Mouse (Mus musculus) embryonic facial prominence, embryonic 13.5 days (tissue): Measurements from ENCODE around the gene Bhlhb9. TPM values are rescaled to one million over a fixed set of nuclear protein-coding genes. Genes with fewer than 3 reads are reported as not detected.

Source experiments
- ATAC-seq: fragments of 200-750 bp; cut with Nextera tagmentation; 2 replicates; pipeline ENCODE4 v1.8.0; 2017; ENCODE audit warnings: low read depth; ENCODE audit not compliant: insufficient number of reproducible peaks, insufficient read depth, low FRiP score, low TSS enrichment
- H3K27ac ChIP-seq: fragments of 300-500 bp; sonication (generic); 2 replicates; pipeline ENCODE4 v1.5.1; 2015; ENCODE audit warnings: moderate library complexity, mild to moderate bottlenecking, inconsistent platforms
- H3K27me3 ChIP-seq: fragments of 300-500 bp; sonication (generic); 2 replicates; pipeline ENCODE4 v1.6.1; 2015; ENCODE audit warnings: mild to moderate bottlenecking, inconsistent platforms
- H3K36me3 ChIP-seq: fragments of 300-500 bp; sonication (generic); 2 replicates; pipeline ENCODE4 v1.6.1; 2015; ENCODE audit warnings: mild to moderate bottlenecking, inconsistent platforms
- H3K4me1 ChIP-seq: fragments of 300-500 bp; sonication (generic); 2 replicates; pipeline ENCODE4 v1.6.1; 2015; ENCODE audit warnings: inconsistent platforms
- H3K4me2 ChIP-seq: fragments of 300-500 bp; sonication (generic); 2 replicates; pipeline ENCODE4 v1.6.1; 2015; ENCODE audit warnings: moderate library complexity, mild to moderate bottlenecking, inconsistent platforms
- H3K4me3 ChIP-seq: fragments of 300-500 bp; sonication (generic); 2 replicates; pipeline ENCODE4 v1.5.1; 2015; ENCODE audit warnings: mild to moderate bottlenecking, inconsistent platforms
- H3K9ac ChIP-seq: fragments of 300-500 bp; sonication (generic); 2 replicates; pipeline ENCODE4 v1.6.1; 2015; ENCODE audit warnings: mild to moderate bottlenecking, inconsistent platforms
- H3K9me3 ChIP-seq: fragments of 300-500 bp; sonication (generic); 2 replicates; pipeline ENCODE4 v1.6.1; 2016; ENCODE audit warnings: inconsistent platforms
- WGBS: fragments of 180-500 bp; shearing (Covaris S2); methylation state at CpG from one replicate; pipeline ENCODE4 v1.1.7; 2015; ENCODE audit warnings: mixed read lengths; 5-methylcytosine and 5-hydroxymethylcytosine counted together
- microRNA counts: library from miRNA; unstranded; fragments of <30 nt; microRNA quantifications from one replicate; lab custom pipeline; 2016
- microRNA-seq: library from miRNA; unstranded; fragments of <30 nt; microRNA quantifications from one replicate; pipeline ENCODE4, GENCODE M21; 2016
- polyA plus RNA-seq: library from polyadenylated mRNA; unstranded; fragments of >200 nt; fragmentation: Nextera tagmentation; extraction: Ambion mirVana; gene quantifications from 2 replicates; pipeline ENCODE4 v1.2.1, GENCODE M21; 2015

The Bhlhb9 gene
- polyA plus RNA-seq, 1 experiment from 2014 or later: 67.2 TPM

- H3K4me3 ChIP-seq: no peak overlapping the region
- no peak overlapping the region for H3K9ac ChIP-seq
- H3K4me1 ChIP-seq: no peaks in the 10 kb centered on the region
- no peaks in the 10 kb centered on the region for H3K9me3 ChIP-seq
- H3K4me2 ChIP-seq: no peak overlapping the region
- H3K27me3 ChIP-seq: 0 out of 2 replicates have a peak, but pooled peaks cover 5% of the 10 kb centered on the region
- ATAC-seq: no peak
- H3K27ac ChIP-seq: no peak overlapping the region
- 80% methylated on average over 7 of the region's 7 CpGs for WGBS
- H3K36me3 ChIP-seq: no peaks in the 10 kb centered on the region
Measured at GRCm38 (mm10) chrX:135922162-135922561, 124.8 kb downstream of the Bhlhb9 start.

GRCm38 (mm10) chrX:135925911-135926310, 128.5 kb downstream of the Bhlhb9 start:
- no peak overlapping the region for H3K4me3 ChIP-seq
- peaks cover 5% of the 10 kb centered on the region; the same call in 1 of the 2 replicates for H3K27me3 ChIP-seq
- no peak overlapping the region for H3K9ac ChIP-seq
- 39% methylated on average over 3 of the region's 3 CpGs for WGBS
- no peaks in the 10 kb centered on the region for H3K4me1 ChIP-seq
- no peak overlapping the region for H3K4me2 ChIP-seq
- no peaks in the 10 kb centered on the region for H3K36me3 ChIP-seq
- H3K9me3 ChIP-seq: no peaks in the 10 kb centered on the region
- ATAC-seq: no peak
- no peak overlapping the region for H3K27ac ChIP-seq

- Histone ChIP-seq H3K36me3 (no peaks in the 10 kb centered on the region), H3K4me3 (no peak overlapping the region), H3K4me1 (no peaks in the 10 kb centered on the region), H3K9ac (no peak overlapping the region), H3K27ac (no peak overlapping the region), H3K9me3 (no peaks in the 10 kb centered on the region), H3K4me2 (no peak overlapping the region), H3K27me3 (peaks cover 5% of the 10 kb centered on the region; the same call in 1 of the 2 replicates)
- ATAC-seq: no peak
Measured at GRCm38 (mm10) chrX:135928588-135928987, 131.2 kb downstream of the Bhlhb9 start.

GRCm38 (mm10) chrX:135936452-135936851, 139.1 kb downstream of the Bhlhb9 start:
- H3K36me3 ChIP-seq: no peaks in the 10 kb centered on the region
- H3K4me1 ChIP-seq: no peaks in the 10 kb centered on the region
- 52% methylated on average over 1 of the region's 1 CpGs for WGBS
- H3K4me3 ChIP-seq: no peak overlapping the region
- H3K27me3 ChIP-seq: peaks cover 4% of the 10 kb centered on the region; the same call in 1 of the 2 replicates
- no peak overlapping the region for H3K27ac ChIP-seq
- ATAC-seq: no peak
- no peak overlapping the region for H3K9ac ChIP-seq
- no peak overlapping the region for H3K4me2 ChIP-seq
- no peaks in the 10 kb centered on the region for H3K9me3 ChIP-seq

MicroRNAs encoded within 50 kb of the gene (microRNA counts, 519-probe panel; counts per million panel counts)
- 236 counts per million, percentile 44 among the panel's probes with 10 or more counts for microRNA mmu-miR-1970 (lab: Ali Mortazavi, UCI)

Small RNAs within 50 kb of the gene (microRNA-seq; reads per million reads assigned to microRNA genes)
- gene Mir1970: not detected

Other genes starting within 250 kb of the Bhlhb9 start
- not detected in 2 replicates for gene Nxf7, start 198.8 kb upstream of the Bhlhb9 start, polyA plus RNA-seq
- not detected in 2 replicates for gene Prame, start 169.9 kb upstream of the Bhlhb9 start, polyA plus RNA-seq
- gene Tcp11x2, start 103.8 kb upstream of the Bhlhb9 start, polyA plus RNA-seq: 0.11 TPM in 1 of 2 replicates, not detected in the other
- gene Tmsb15a, start 72.3 kb upstream of the Bhlhb9 start, polyA plus RNA-seq: not detected in 2 replicates
- gene Armcx5, start 54.9 kb upstream of the Bhlhb9 start, polyA plus RNA-seq: 14.0 and 14.5 TPM in 2 replicates
- gene Gprasp1, start 54.9 kb upstream of the Bhlhb9 start, polyA plus RNA-seq: 52.5 and 56.0 TPM in 2 replicates
- gene Gprasp2, start 41.4 kb downstream of the Bhlhb9 start, polyA plus RNA-seq: 46.5 and 50.1 TPM in 2 replicates
- gene Arxes2, start 196.2 kb downstream of the Bhlhb9 start, polyA plus RNA-seq: 79.2 and 89.1 TPM in 2 replicates
- gene Arxes1, start 235.8 kb downstream of the Bhlhb9 start, polyA plus RNA-seq: 41.0 and 44.1 TPM in 2 replicates